In genomic region chr2:129874084-129874483, GRCm38 (mm10) we compare ENCODE assay signal across 12 mouse cellular contexts.
DNase-seq lines count a peak whose midpoint lies in the region; ATAC-seq and TF ChIP-seq lines count a peak whose summit lies in the region.
"Had no signal": no experiment of that assay in that cellular context is flagged by ENCODE, and none has a peak within 500 bp of the region (broad histone marks: within the 10 kb centered on the region; RNA-seq: fewer than 3 reads in every experiment).

No protein-coding gene starts in this region.

- ATAC-seq in embryonic facial prominence, embryonic 14.5 days (ENCODE audit: low read depth): no peak
- ATAC-seq in midbrain, embryonic 15.5 days (replicated peaks): peak; percentile 46; the same call in 1 of the 2 replicates

- TF ChIP-seq CTCF in olfactory bulb, adult 2 months (IDR thresholded peaks at IDR 0.05; ENCODE audit: insufficient read depth, low read depth, low read length): no peak
- no peak for TF ChIP-seq CTCF in thymus, adult 2 months (IDR thresholded peaks at IDR 0.05; ENCODE audit: borderline replicate concordance, control insufficient read depth, extremely low read depth, insufficient read depth, low read length, poor library complexity)

- no peaks in the 10 kb centered on the region for H3K36me3 ChIP-seq in embryonic facial prominence, embryonic 14.5 days (ENCODE audit: control insufficient read depth, insufficient read depth, low read length)
- H3K36me3 ChIP-seq in embryonic facial prominence, embryonic 10.5 days (replicated peaks): no peaks in the 10 kb centered on the region
- no peaks in the 10 kb centered on the region for H3K36me3 ChIP-seq in midbrain, embryonic 15.5 days (replicated peaks)
- no peaks in the 10 kb centered on the region for H3K36me3 ChIP-seq in midbrain, embryonic 10.5 days
- H3K36me3 ChIP-seq in thymus, adult 2 months (ENCODE audit: control insufficient read depth, insufficient read depth, low read length): no peaks in the 10 kb centered on the region
- H3K36me3 ChIP-seq: hindbrain, embryonic 15.5 days; limb, embryonic 15.5 days; neural tube, embryonic 13.5 days; stomach, embryonic 15.5 days had no signal

- WGBS in embryonic facial prominence, embryonic 14.5 days: 66% methylated on average over 9 of the region's 9 CpGs
- 62% methylated on average over 9 of the region's 9 CpGs for WGBS in embryonic facial prominence, embryonic 10.5 days
- 60% methylated on average over 9 of the region's 9 CpGs for WGBS in midbrain, embryonic 15.5 days
- 70% methylated on average over 9 of the region's 9 CpGs for WGBS in midbrain, embryonic 10.5 days
- WGBS in olfactory bulb, adult 2 months: 17% methylated on average over 9 of the region's 9 CpGs
- 77% methylated on average over 9 of the region's 9 CpGs for WGBS in thymus, adult 2 months

- DNase-seq in embryonic facial prominence, embryonic 14.5 days (ENCODE audit: low spot score): peak; percentile 24
- no peak for DNase-seq in embryonic facial prominence, embryonic 10.5 days (ENCODE audit: low spot score)
- no peak for DNase-seq in midbrain, embryonic 10.5 days (ENCODE audit: low spot score)
- peak; percentile 55 to 71 for DNase-seq in cerebellum, postnatal 10 days
- DNase-seq in spleen, postnatal 14 days (ENCODE audit: low spot score in 2 of 2): no peak
- no peak for DNase-seq in thymus, adult 2 months

- H3K4me2 ChIP-seq in embryonic facial prominence, embryonic 14.5 days (ENCODE audit: low read depth, low read length): no peak overlapping the region
- H3K4me2 ChIP-seq in midbrain, embryonic 15.5 days: no peak overlapping the region
- H3K4me2 ChIP-seq: hindbrain, embryonic 15.5 days; limb, embryonic 15.5 days; neural tube, embryonic 13.5 days; stomach, embryonic 15.5 days had no signal

- H3K27me3 ChIP-seq in embryonic facial prominence, embryonic 14.5 days (replicated peaks; ENCODE audit: control insufficient read depth, insufficient read depth, low read length): no peaks in the 10 kb centered on the region
- no peaks in the 10 kb centered on the region for H3K27me3 ChIP-seq in embryonic facial prominence, embryonic 10.5 days (replicated peaks; ENCODE audit: low read depth, poor library complexity, severe bottlenecking)
- no peaks in the 10 kb centered on the region for H3K27me3 ChIP-seq in midbrain, embryonic 15.5 days (replicated peaks)
- no peaks in the 10 kb centered on the region for H3K27me3 ChIP-seq in midbrain, embryonic 10.5 days (ENCODE audit: low read depth, poor library complexity, severe bottlenecking)
- no peaks in the 10 kb centered on the region for H3K27me3 ChIP-seq in thymus, adult 2 months (ENCODE audit: control insufficient read depth, insufficient read depth, low read length)
- H3K27me3 ChIP-seq: hindbrain, embryonic 15.5 days; limb, embryonic 15.5 days; neural tube, embryonic 13.5 days; stomach, embryonic 15.5 days had no signal

- H3K9ac ChIP-seq in embryonic facial prominence, embryonic 14.5 days (ENCODE audit: low read depth, low read length): no peak overlapping the region
- no peak overlapping the region for H3K9ac ChIP-seq in midbrain, embryonic 15.5 days
- H3K9ac ChIP-seq: hindbrain, embryonic 15.5 days; limb, embryonic 15.5 days; neural tube, embryonic 13.5 days; stomach, embryonic 15.5 days had no signal

- no peaks in the 10 kb centered on the region for H3K9me3 ChIP-seq in embryonic facial prominence, embryonic 14.5 days (ENCODE audit: control insufficient read depth, low read length)
- H3K9me3 ChIP-seq in embryonic facial prominence, embryonic 10.5 days: no peaks in the 10 kb centered on the region
- H3K9me3 ChIP-seq in midbrain, embryonic 15.5 days: no peaks in the 10 kb centered on the region
- H3K9me3 ChIP-seq in midbrain, embryonic 10.5 days (replicated peaks): no peaks in the 10 kb centered on the region
- H3K9me3 ChIP-seq: hindbrain, embryonic 15.5 days; limb, embryonic 15.5 days; neural tube, embryonic 13.5 days; stomach, embryonic 15.5 days had no signal

- no peak overlapping the region for H3K27ac ChIP-seq in embryonic facial prominence, embryonic 14.5 days (replicated peaks; ENCODE audit: low read depth, low read length)
- no peak overlapping the region for H3K27ac ChIP-seq in embryonic facial prominence, embryonic 10.5 days (replicated peaks)
- H3K27ac ChIP-seq in midbrain, embryonic 15.5 days: no peak overlapping the region
- no peak overlapping the region for H3K27ac ChIP-seq in midbrain, embryonic 10.5 days (replicated peaks)
- H3K27ac ChIP-seq in olfactory bulb, adult 2 months (ENCODE audit: insufficient read depth, low read depth, low read length): 0 out of 2 replicates have a peak overlapping the region, but pooled peaks have one; percentile 21
- H3K27ac ChIP-seq in thymus, adult 2 months (ENCODE audit: control insufficient read depth, insufficient read depth, low read length): no peak overlapping the region
- H3K27ac ChIP-seq: hindbrain, embryonic 15.5 days; limb, embryonic 15.5 days; neural tube, embryonic 13.5 days; stomach, embryonic 15.5 days had no signal

- no peaks in the 10 kb centered on the region for H3K4me1 ChIP-seq in embryonic facial prominence, embryonic 14.5 days (ENCODE audit: control insufficient read depth, insufficient read depth, low read length)
- H3K4me1 ChIP-seq in embryonic facial prominence, embryonic 10.5 days: no peaks in the 10 kb centered on the region
- H3K4me1 ChIP-seq in midbrain, embryonic 15.5 days: no peaks in the 10 kb centered on the region
- H3K4me1 ChIP-seq in midbrain, embryonic 10.5 days: 0 out of 2 replicates have a peak, but pooled peaks cover 2% of the 10 kb centered on the region
- H3K4me1 ChIP-seq in olfactory bulb, adult 2 months (ENCODE audit: control insufficient read depth, insufficient read depth, low read length): peaks cover 14% of the 10 kb centered on the region; the same call in 1 of the 2 replicates
- H3K4me1 ChIP-seq in thymus, adult 2 months (replicated peaks; ENCODE audit: control insufficient read depth, insufficient read depth, low read length): no peaks in the 10 kb centered on the region
- H3K4me1 ChIP-seq: limb, embryonic 15.5 days; neural tube, embryonic 13.5 days; stomach, embryonic 15.5 days had no signal

- no peak overlapping the region for H3K4me3 ChIP-seq in embryonic facial prominence, embryonic 14.5 days (ENCODE audit: low read depth, low read length)
- H3K4me3 ChIP-seq in embryonic facial prominence, embryonic 10.5 days: no peak overlapping the region
- H3K4me3 ChIP-seq in midbrain, embryonic 15.5 days: no peak overlapping the region
- no peak overlapping the region for H3K4me3 ChIP-seq in midbrain, embryonic 10.5 days
- no peak overlapping the region for H3K4me3 ChIP-seq in olfactory bulb, adult 2 months (ENCODE audit: insufficient read depth, low read depth, low read length)
- H3K4me3 ChIP-seq in thymus, adult 2 months (ENCODE audit: control insufficient read depth, insufficient read depth, low read length): no peak overlapping the region
- H3K4me3 ChIP-seq: hindbrain, embryonic 15.5 days; limb, embryonic 15.5 days; neural tube, embryonic 13.5 days; stomach, embryonic 15.5 days had no signal

- TF ChIP-seq POLR2A in olfactory bulb, adult 2 months (IDR thresholded peaks at IDR 0.05; ENCODE audit: insufficient read depth, low read depth, low read length): no peak
- no peak for TF ChIP-seq POLR2A in thymus, adult 2 months (IDR thresholded peaks at IDR 0.05; ENCODE audit: control insufficient read depth, extremely low read depth, insufficient read depth, low read length, poor library complexity)

Comparison
In these comparisons a context has a peak if more than half of its experiments do, and no peak if none do; other contexts are left out.
1. DNase-seq: peak in embryonic facial prominence, embryonic 14.5 days (single experiment) and cerebellum, postnatal 10 days (2 of 2); none in embryonic facial prominence, embryonic 10.5 days (single experiment), midbrain, embryonic 10.5 days (single experiment), spleen, postnatal 14 days (0 of 2) and thymus, adult 2 months (single experiment).